Mouse (Mus musculus) frontal cortex, adult (tissue): ENCODE measurements around the gene Smarcd3.

Experiments
- ATAC-seq: cut with Nextera tagmentation; 2 replicates; pipeline ENCODE4 v1.9.2; 2017; ENCODE audit warnings: mild to moderate bottlenecking, moderate library complexity, mixed read lengths; ENCODE audit not compliant: low TSS enrichment

Gene Smarcd3

GRCm38 (mm10) chr5:24623986-24624821, at the start of gene Smarcd3:
Smarcd3 (minus strand) TSS chr5:24624411.
- ATAC-seq: peak; percentile 85

GRCm38 (mm10) chr5:24661457-24661856, 37.2 kb upstream of the Smarcd3 start:
- no peak for ATAC-seq

GRCm38 (mm10) chr5:24659708-24660423, 35.7 kb upstream of the Smarcd3 start:
- no peak for ATAC-seq

- no peak for ATAC-seq
Observed at GRCm38 (mm10) chr5:24657113-24657512, 32.9 kb upstream of the Smarcd3 start.

- ATAC-seq: no peak
Observed at GRCm38 (mm10) chr5:24654491-24654890, 30.3 kb upstream of the Smarcd3 start.

GRCm38 (mm10) chr5:24652780-24653179, 28.6 kb upstream of the Smarcd3 start:
- ATAC-seq: no peak

GRCm38 (mm10) chr5:24651768-24652752, 27.8 kb upstream of the Smarcd3 start:
- ATAC-seq: peak; percentile 86

- ATAC-seq: no peak
Observed at GRCm38 (mm10) chr5:24651356-24651755, 27.1 kb upstream of the Smarcd3 start.

GRCm38 (mm10) chr5:24649701-24650100, 25.5 kb upstream of the Smarcd3 start:
- no peak for ATAC-seq

GRCm38 (mm10) chr5:24649231-24649630, 25.0 kb upstream of the Smarcd3 start:
- no peak for ATAC-seq

- ATAC-seq: peak; percentile 89
Observed at GRCm38 (mm10) chr5:24645454-24645853, 21.2 kb upstream of the Smarcd3 start.

- ATAC-seq: peak; percentile 57; the same call in 1 of the 2 replicates
Observed at GRCm38 (mm10) chr5:24639081-24639480, 14.9 kb upstream of the Smarcd3 start.

GRCm38 (mm10) chr5:24638131-24638530, 13.9 kb upstream of the Smarcd3 start:
- no peak for ATAC-seq

GRCm38 (mm10) chr5:24636987-24637386, 12.8 kb upstream of the Smarcd3 start:
- ATAC-seq: no peak

GRCm38 (mm10) chr5:24635526-24636141, 11.4 kb upstream of the Smarcd3 start:
- no peak for ATAC-seq

- no peak for ATAC-seq
Observed at GRCm38 (mm10) chr5:24635093-24635492, 10.9 kb upstream of the Smarcd3 start.

GRCm38 (mm10) chr5:24629712-24630111, 5.5 kb upstream of the Smarcd3 start:
- no peak for ATAC-seq

GRCm38 (mm10) chr5:24624822-24625120, 560 bp upstream of the Smarcd3 start:
- ATAC-seq: no peak

- peak; percentile 28 for ATAC-seq
Observed at GRCm38 (mm10) chr5:24623041-24623985, 898 bp downstream of the Smarcd3 start.

- ATAC-seq: no peak
Observed at GRCm38 (mm10) chr5:24622386-24623040, 1.7 kb downstream of the Smarcd3 start.
